Mouse (Mus musculus): ENCODE data around the gene Dyrk1a. TPM values are rescaled to one million over a fixed set of nuclear protein-coding genes. Genes with fewer than 3 reads are reported as not detected.

Dyrk1a gene
- polyA plus RNA-seq, 1 experiment = 20.7 TPM

GRCm38 (mm10) chr16:94652091-94652713, 82.4 kb downstream of the Dyrk1a start:
- no peak for TF ChIP-seq REST (IDR thresholded peaks at IDR 0.05; ENCODE audit: insufficient read depth, insufficient read length)
- TF ChIP-seq TCF3 (IDR thresholded peaks at IDR 0.05; ENCODE audit: insufficient read length, low read depth) = no peak
- TF ChIP-seq MYOD1 (IDR thresholded peaks at IDR 0.05; ENCODE audit: control insufficient read depth in 1 of 3, insufficient read length in 2 of 3, low read depth in 2 of 3) = no peak
- TF ChIP-seq CEBPB (IDR thresholded peaks at IDR 0.05; ENCODE audit: insufficient read depth, poor library complexity, severe bottlenecking) = no peak
- TF ChIP-seq MYOG (IDR thresholded peaks at IDR 0.05; ENCODE audit: control insufficient read depth in 1 of 3, insufficient read depth in 1 of 3, insufficient read length in 2 of 3, low read depth in 2 of 3) = no peak
- TF ChIP-seq POLR2A (IDR thresholded peaks at IDR 0.05; ENCODE audit: insufficient read length, low read depth) = no peak
- TF ChIP-seq USF1 (IDR thresholded peaks at IDR 0.05; ENCODE audit: low read depth) = no peak
- TF ChIP-seq POLR2AphosphoS2 (IDR thresholded peaks at IDR 0.05; ENCODE audit: insufficient read length, low read depth) = no peak
- TF ChIP-seq MAX (IDR thresholded peaks at IDR 0.05; ENCODE audit: low read depth) = no peak
- no peak for TF ChIP-seq SRF (IDR thresholded peaks at IDR 0.05; ENCODE audit: control insufficient read depth, insufficient read length, low read depth)
- no peak for TF ChIP-seq TCF12 (IDR thresholded peaks at IDR 0.05; ENCODE audit: insufficient read depth, poor library complexity, severe bottlenecking)
- TF ChIP-seq E2F4 (IDR thresholded peaks at IDR 0.05; ENCODE audit: insufficient read depth) = no peak
- no peak overlapping the region for H3K4me2 ChIP-seq (ENCODE audit: low read depth)
- no peak overlapping the region for H3K4me3 ChIP-seq
- H3K27me3 ChIP-seq (ENCODE audit: control insufficient read depth, insufficient read depth, insufficient read length) = no peaks in the 10 kb centered on the region
- no peak overlapping the region for H3ac ChIP-seq (ENCODE audit: control insufficient read depth, insufficient read length)
- no peaks in the 10 kb centered on the region for H3K36me3 ChIP-seq (ENCODE audit: control insufficient read depth, insufficient read depth)
- H3K79me2 ChIP-seq (ENCODE audit: control insufficient read depth, insufficient read depth) = peaks cover 100% of the 10 kb centered on the region

GRCm38 (mm10) chr16:94655083-94655482, 85.3 kb downstream of the Dyrk1a start:
- no peaks in the 10 kb centered on the region for H3K27me3 ChIP-seq (ENCODE audit: control insufficient read depth, insufficient read depth, insufficient read length)
- H3K36me3 ChIP-seq (ENCODE audit: control insufficient read depth, insufficient read depth) = no peaks in the 10 kb centered on the region
- no peak overlapping the region for H3ac ChIP-seq (ENCODE audit: control insufficient read depth, insufficient read length)
- no peak overlapping the region for H3K4me3 ChIP-seq
- H3K4me2 ChIP-seq (ENCODE audit: low read depth) = peak overlapping the region; percentile 21
- peak; percentile 98 for TF ChIP-seq TCF12 (IDR thresholded peaks at IDR 0.05; ENCODE audit: insufficient read depth, poor library complexity, severe bottlenecking)
- no peak for TF ChIP-seq E2F4 (IDR thresholded peaks at IDR 0.05; ENCODE audit: insufficient read depth)
- no peak for TF ChIP-seq MAX (IDR thresholded peaks at IDR 0.05; ENCODE audit: low read depth)
- TF ChIP-seq USF1 (IDR thresholded peaks at IDR 0.05; ENCODE audit: low read depth) = no peak
- no peak for TF ChIP-seq SRF (IDR thresholded peaks at IDR 0.05; ENCODE audit: control insufficient read depth, insufficient read length, low read depth)
- peak; percentile 99 for TF ChIP-seq MYOG (IDR thresholded peaks at IDR 0.05; ENCODE audit: control insufficient read depth in 1 of 3, insufficient read depth in 1 of 3, insufficient read length in 2 of 3, low read depth in 2 of 3)
- no peak for TF ChIP-seq REST (IDR thresholded peaks at IDR 0.05; ENCODE audit: insufficient read depth, insufficient read length)
- TF ChIP-seq TCF3 (IDR thresholded peaks at IDR 0.05; ENCODE audit: insufficient read length, low read depth) = peak; percentile 98
- TF ChIP-seq CEBPB (IDR thresholded peaks at IDR 0.05; ENCODE audit: insufficient read depth, poor library complexity, severe bottlenecking) = no peak
- peak; percentile 91 to 99 (median 99) for TF ChIP-seq MYOD1 (IDR thresholded peaks at IDR 0.05; ENCODE audit: control insufficient read depth in 1 of 3, insufficient read length in 2 of 3, low read depth in 2 of 3)
- peaks cover 100% of the 10 kb centered on the region for H3K79me2 ChIP-seq (ENCODE audit: control insufficient read depth, insufficient read depth)

GRCm38 (mm10) chr16:94656891-94657290, 87.1 kb downstream of the Dyrk1a start:
- TF ChIP-seq POLR2AphosphoS2 (IDR thresholded peaks at IDR 0.05; ENCODE audit: insufficient read length, low read depth) = no peak
- no peak for TF ChIP-seq SRF (IDR thresholded peaks at IDR 0.05; ENCODE audit: control insufficient read depth, insufficient read length, low read depth)
- Histone ChIP-seq H3K36me3 (ENCODE audit: control insufficient read depth, insufficient read depth) (no peaks in the 10 kb centered on the region), H3ac (ENCODE audit: control insufficient read depth, insufficient read length) (no peak overlapping the region), H3K27me3 (ENCODE audit: control insufficient read depth, insufficient read depth, insufficient read length) (no peaks in the 10 kb centered on the region), H3K4me2 (ENCODE audit: low read depth) (peak overlapping the region; percentile 39), H3K79me2 (ENCODE audit: control insufficient read depth, insufficient read depth) (peaks cover 100% of the 10 kb centered on the region), H3K4me3 (no peak overlapping the region)

- H3K4me3 ChIP-seq = no peak overlapping the region
- peaks cover 93% of the 10 kb centered on the region for H3K79me2 ChIP-seq (ENCODE audit: control insufficient read depth, insufficient read depth)
- no peaks in the 10 kb centered on the region for H3K36me3 ChIP-seq (ENCODE audit: control insufficient read depth, insufficient read depth)
- no peak for TF ChIP-seq REST (IDR thresholded peaks at IDR 0.05; ENCODE audit: insufficient read depth, insufficient read length)
- no peak for TF ChIP-seq MAX (IDR thresholded peaks at IDR 0.05; ENCODE audit: low read depth)
- TF ChIP-seq POLR2A (IDR thresholded peaks at IDR 0.05; ENCODE audit: insufficient read length, low read depth) = no peak
- no peak for TF ChIP-seq E2F4 (IDR thresholded peaks at IDR 0.05; ENCODE audit: insufficient read depth)
- TF ChIP-seq SRF (IDR thresholded peaks at IDR 0.05; ENCODE audit: control insufficient read depth, insufficient read length, low read depth) = no peak
- TF ChIP-seq MYOD1 (IDR thresholded peaks at IDR 0.05; ENCODE audit: control insufficient read depth in 1 of 3, insufficient read length in 2 of 3, low read depth in 2 of 3) = no peak
- no peak for TF ChIP-seq POLR2AphosphoS2 (IDR thresholded peaks at IDR 0.05; ENCODE audit: insufficient read length, low read depth)
- TF ChIP-seq MYOG (IDR thresholded peaks at IDR 0.05; ENCODE audit: control insufficient read depth in 1 of 3, insufficient read depth in 1 of 3, insufficient read length in 2 of 3, low read depth in 2 of 3) = no peak
- TF ChIP-seq USF1 (IDR thresholded peaks at IDR 0.05; ENCODE audit: low read depth) = no peak
- no peak for TF ChIP-seq TCF12 (IDR thresholded peaks at IDR 0.05; ENCODE audit: insufficient read depth, poor library complexity, severe bottlenecking)
- TF ChIP-seq TCF3 (IDR thresholded peaks at IDR 0.05; ENCODE audit: insufficient read length, low read depth) = no peak
- no peak for TF ChIP-seq CEBPB (IDR thresholded peaks at IDR 0.05; ENCODE audit: insufficient read depth, poor library complexity, severe bottlenecking)
- H3K27me3 ChIP-seq (ENCODE audit: control insufficient read depth, insufficient read depth, insufficient read length) = no peaks in the 10 kb centered on the region
- no peak overlapping the region for H3ac ChIP-seq (ENCODE audit: control insufficient read depth, insufficient read length)
- no peak overlapping the region for H3K4me2 ChIP-seq (ENCODE audit: low read depth)
Measured at GRCm38 (mm10) chr16:94659394-94659793, 89.6 kb downstream of the Dyrk1a start.

GRCm38 (mm10) chr16:94660221-94660620, 90.4 kb downstream of the Dyrk1a start:
- Histone ChIP-seq H3K4me3 (no peak overlapping the region), H3ac (ENCODE audit: control insufficient read depth, insufficient read length) (no peak overlapping the region), H3K27me3 (ENCODE audit: control insufficient read depth, insufficient read depth, insufficient read length) (no peaks in the 10 kb centered on the region), H3K4me2 (ENCODE audit: low read depth) (no peak overlapping the region), H3K36me3 (ENCODE audit: control insufficient read depth, insufficient read depth) (peaks cover 2% of the 10 kb centered on the region), H3K79me2 (ENCODE audit: control insufficient read depth, insufficient read depth) (peaks cover 85% of the 10 kb centered on the region)
- no peak for TF ChIP-seq CEBPB (IDR thresholded peaks at IDR 0.05; ENCODE audit: insufficient read depth, poor library complexity, severe bottlenecking)
- no peak for TF ChIP-seq POLR2AphosphoS2 (IDR thresholded peaks at IDR 0.05; ENCODE audit: insufficient read length, low read depth)
- TF ChIP-seq MAX (IDR thresholded peaks at IDR 0.05; ENCODE audit: low read depth) = no peak
- no peak for TF ChIP-seq TCF3 (IDR thresholded peaks at IDR 0.05; ENCODE audit: insufficient read length, low read depth)
- no peak for TF ChIP-seq MYOD1 (IDR thresholded peaks at IDR 0.05; ENCODE audit: control insufficient read depth in 1 of 3, insufficient read length in 2 of 3, low read depth in 2 of 3)
- no peak for TF ChIP-seq E2F4 (IDR thresholded peaks at IDR 0.05; ENCODE audit: insufficient read depth)
- no peak for TF ChIP-seq TCF12 (IDR thresholded peaks at IDR 0.05; ENCODE audit: insufficient read depth, poor library complexity, severe bottlenecking)
- TF ChIP-seq MYOG (IDR thresholded peaks at IDR 0.05; ENCODE audit: control insufficient read depth in 1 of 3, insufficient read depth in 1 of 3, insufficient read length in 2 of 3, low read depth in 2 of 3) = no peak
- no peak for TF ChIP-seq POLR2A (IDR thresholded peaks at IDR 0.05; ENCODE audit: insufficient read length, low read depth)
- TF ChIP-seq REST (IDR thresholded peaks at IDR 0.05; ENCODE audit: insufficient read depth, insufficient read length) = no peak
- no peak for TF ChIP-seq USF1 (IDR thresholded peaks at IDR 0.05; ENCODE audit: low read depth)
- TF ChIP-seq SRF (IDR thresholded peaks at IDR 0.05; ENCODE audit: control insufficient read depth, insufficient read length, low read depth) = no peak
